Mouse (Mus musculus) heart, embryonic 11.5 days (tissue): Measurements from ENCODE around the gene Gm17324. TPM values are rescaled to one million over a fixed set of nuclear protein-coding genes. Genes with fewer than 3 reads are reported as not detected.
"Not testable (repeated sequence)": the region's sequence is repeated elsewhere in the genome, so short reads cannot be mapped to it uniquely, and the experiment has no call there.

Experiments
- ATAC-seq: fragments of 200-750 bp; cut with Nextera tagmentation; replicated peaks from 2 replicates; pipeline ENCODE4 v1.8.0; 2017; ENCODE audit warnings: moderate library complexity; ENCODE audit not compliant: insufficient number of reproducible peaks, low FRiP score, low TSS enrichment
- H3K27ac ChIP-seq: fragments of 300-500 bp; sonication (generic); 2 replicates; pipeline ENCODE4 v1.5.1; 2014; ENCODE audit warnings: mild to moderate bottlenecking, low read depth, low read length
- H3K27me3 ChIP-seq: fragments of 300-500 bp; sonication (generic); 2 replicates; pipeline ENCODE4 v1.6.1; 2014; ENCODE audit warnings: mild to moderate bottlenecking, low read length, mixed read lengths; ENCODE audit not compliant: control insufficient read depth, insufficient read depth
- H3K36me3 ChIP-seq: fragments of 300-500 bp; sonication (generic); 2 replicates; pipeline ENCODE4 v1.6.1; 2014; ENCODE audit warnings: mild to moderate bottlenecking, low read length, moderate library complexity, mixed read lengths; ENCODE audit not compliant: control insufficient read depth, insufficient read depth
- H3K4me1 ChIP-seq: fragments of 300-500 bp; sonication (generic); 2 replicates; pipeline ENCODE4 v1.6.1; 2014; ENCODE audit warnings: low read length; ENCODE audit not compliant: control insufficient read depth, insufficient read depth
- H3K4me2 ChIP-seq: fragments of 300-500 bp; sonication (generic); 2 replicates; pipeline ENCODE4 v1.6.1; 2014; ENCODE audit warnings: mild to moderate bottlenecking, moderate library complexity
- H3K4me3 ChIP-seq: fragments of 300-500 bp; sonication (generic); 2 replicates; pipeline ENCODE4 v1.5.1; 2014; ENCODE audit warnings: low read depth, low read length
- H3K9ac ChIP-seq: fragments of 300-500 bp; sonication (generic); 2 replicates; pipeline ENCODE4 v1.6.1; 2014; ENCODE audit warnings: mild to moderate bottlenecking, low read depth, low read length, moderate library complexity
- H3K9me3 ChIP-seq: fragments of 300-500 bp; sonication (generic); replicated peaks from 2 replicates; pipeline ENCODE4 v1.6.1; 2016; ENCODE audit warnings: low read length; ENCODE audit not compliant: control insufficient read depth
- WGBS: fragments of 180-500 bp; shearing (Covaris S2); extraction: QIAGEN DNeasy Blood & Tissue Kit; methylation state at CpG from one replicate; pipeline ENCODE4 v1.1.7; 2014; ENCODE audit not compliant: insufficient replicate concordance; 5-methylcytosine and 5-hydroxymethylcytosine counted together
- polyA plus RNA-seq: library from polyadenylated mRNA; unstranded; fragments of >200 nt; fragmentation: Nextera tagmentation; extraction: Ambion mirVana; gene quantifications from 2 replicates; pipeline ENCODE4 v1.2.1, GENCODE M21; 2014

Gene Gm17324
- polyA plus RNA-seq, result 0.46 TPM in 1 of 2 replicates, not detected in the other

- peak within 1 kb of the TSS; percentile 64 for H3K4me2 ChIP-seq
- peak within 1 kb of the TSS; percentile 97 for H3K9ac ChIP-seq
- H3K27me3 ChIP-seq, result peaks cover 30% of the 10 kb centered on the region
- peaks cover 6% of the 10 kb centered on the region; the same call in 1 of the 2 replicates for H3K4me1 ChIP-seq
- H3K4me3 ChIP-seq, result peak within 1 kb of the TSS; percentile 99
- peaks cover 4% of the 10 kb centered on the region for H3K36me3 ChIP-seq
- no peaks in the 10 kb centered on the region for H3K9me3 ChIP-seq
- ATAC-seq, result peak; percentile 91
- H3K27ac ChIP-seq, result peak within 1 kb of the TSS; percentile 90
- WGBS, result under 1% methylated on average over 95 of the region's 96 CpGs
Measured at GRCm38 (mm10) chr9:78447973-78448873, at the start of gene Gm17324, which contains the start of gene Mto1. Gene Gm17324 (minus strand): TSS chr9:78448786. Gene Mto1 (plus strand): TSS chr9:78448208.

GRCm38 (mm10) chr9:78493171-78493570, 44.6 kb upstream of the Gm17324 start:
- Histone ChIP-seq H3K4me1 (no peaks in the 10 kb centered on the region), H3K4me3 (no peak overlapping the region), H3K4me2 (no peak overlapping the region), H3K9me3 (no peaks in the 10 kb centered on the region), H3K27ac (no peak overlapping the region), H3K36me3 (no peaks in the 10 kb centered on the region), H3K9ac (no peak overlapping the region), H3K27me3 (no peaks in the 10 kb centered on the region)
- 89% methylated on average over 7 of the region's 7 CpGs for WGBS
- ATAC-seq, result no peak

- Histone ChIP-seq H3K4me2 (no peak overlapping the region), H3K9me3 (no peaks in the 10 kb centered on the region), H3K36me3 (no peaks in the 10 kb centered on the region), H3K27ac (no peak overlapping the region), H3K4me1 (no peaks in the 10 kb centered on the region), H3K27me3 (no peaks in the 10 kb centered on the region), H3K9ac (no peak overlapping the region), H3K4me3 (no peak overlapping the region)
- ATAC-seq, result no peak
- WGBS, result 85% methylated on average over 3 of the region's 3 CpGs
Measured at GRCm38 (mm10) chr9:78492254-78492653, 43.7 kb upstream of the Gm17324 start.

GRCm38 (mm10) chr9:78491169-78491568, 42.6 kb upstream of the Gm17324 start:
- no peak overlapping the region for H3K4me2 ChIP-seq

GRCm38 (mm10) chr9:78488890-78489420, 40.4 kb upstream of the Gm17324 start, which contains the start of gene Eef1a1:
Gene Eef1a1 (minus strand): TSS chr9:78489151.
- Histone ChIP-seq H3K9ac (peak within 1 kb of the TSS; percentile 67), H3K4me3 (peak within 1 kb of the TSS; percentile 46), H3K27ac (peak within 1 kb of the TSS; percentile 46), H3K36me3 (no peaks in the 10 kb centered on the region), H3K4me1 (no peaks in the 10 kb centered on the region), H3K4me2 (peak within 1 kb of the TSS; percentile 62), H3K9me3 (no peaks in the 10 kb centered on the region), H3K27me3 (no peaks in the 10 kb centered on the region)
- ATAC-seq, result peak; percentile 47; the same call in 1 of the 2 replicates
- WGBS, result 3% methylated on average over 15 of the region's 20 CpGs

More at GRCm38 (mm10) chr9:78491169-78491568, 42.6 kb upstream of the Gm17324 start:
- Histone ChIP-seq H3K27me3 (no peaks in the 10 kb centered on the region), H3K4me1 (no peaks in the 10 kb centered on the region), H3K36me3 (no peaks in the 10 kb centered on the region), H3K9ac (no peak overlapping the region), H3K27ac (no peak overlapping the region), H3K9me3 (no peaks in the 10 kb centered on the region), H3K4me3 (no peak overlapping the region)
- no peak for ATAC-seq
- WGBS, result 70% methylated on average over 3 of the region's 3 CpGs

- WGBS, result 91% methylated on average over 5 of the region's 5 CpGs
- not testable (repeated sequence) for H3K27ac ChIP-seq, H3K27me3 ChIP-seq, ATAC-seq, H3K9me3 ChIP-seq, H3K4me3 ChIP-seq, H3K9ac ChIP-seq, H3K36me3 ChIP-seq, H3K4me2 ChIP-seq, H3K4me1 ChIP-seq
Measured at GRCm38 (mm10) chr9:78488021-78488420, 39.4 kb upstream of the Gm17324 start.

GRCm38 (mm10) chr9:78484660-78485059, 36.1 kb upstream of the Gm17324 start:
- peaks cover 6% of the 10 kb centered on the region for H3K4me1 ChIP-seq
- 0 out of 2 replicates have a peak overlapping the region, but pooled peaks have one; percentile 10 for H3K27ac ChIP-seq
- no peak for ATAC-seq
- H3K27me3 ChIP-seq, result no peaks in the 10 kb centered on the region
- peaks cover 5% of the 10 kb centered on the region; the same call in 1 of the 2 replicates for H3K36me3 ChIP-seq
- H3K9me3 ChIP-seq, result no peaks in the 10 kb centered on the region
- no peak overlapping the region for H3K4me3 ChIP-seq
- no peak overlapping the region for H3K4me2 ChIP-seq
- no peak overlapping the region for H3K9ac ChIP-seq
- 73% methylated on average over 3 of the region's 3 CpGs for WGBS

GRCm38 (mm10) chr9:78482386-78482785, 33.8 kb upstream of the Gm17324 start:
- Histone ChIP-seq H3K4me3 (peak overlapping the region; percentile 99), H3K27ac (peak overlapping the region; percentile 96), H3K36me3 (peaks cover 18% of the 10 kb centered on the region), H3K9me3 (no peaks in the 10 kb centered on the region), H3K27me3 (no peaks in the 10 kb centered on the region), H3K9ac (peak overlapping the region; percentile 100), H3K4me1 (peaks cover 6% of the 10 kb centered on the region), H3K4me2 (peak overlapping the region; percentile 80)
- 19% methylated on average over 3 of the region's 3 CpGs for WGBS
- no peak for ATAC-seq
